Mouse (Mus musculus) kidney, postnatal 25 days (tissue): ENCODE measurements at regions not wholly inside any gene's neighbourhood (a gene's known extent, or its start where the extent isn't known, plus 50 kb on each side); places are given as distances from the start of the nearest gene placed in this dataset.

Experiments used
- DNase-seq, 2 experiments: peaks; one replicate each; pipeline ENCODE4 v3.0.0; 2021; ENCODE audit warnings: mixed read lengths in 2 of 2

DNA sequence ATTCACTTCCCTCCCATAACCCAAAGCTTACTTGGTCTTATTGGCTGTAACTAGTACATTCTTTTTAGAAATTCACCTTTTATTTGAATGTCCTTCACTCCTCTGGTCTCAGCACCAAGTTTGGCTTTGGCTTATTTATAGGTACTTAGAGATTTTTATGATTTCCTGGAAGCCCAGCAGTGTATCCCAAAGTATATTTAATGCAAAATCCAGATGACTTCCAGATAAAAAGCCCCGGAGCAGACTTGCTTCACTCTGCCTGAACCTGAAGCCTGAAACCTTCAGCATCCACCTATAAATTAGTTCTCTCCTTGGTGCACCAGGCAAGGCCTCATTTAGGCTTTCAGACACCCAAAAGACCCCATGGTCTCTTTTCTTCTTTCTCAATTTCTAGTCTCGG, 250.8 kb downstream of the Tle4 start:
- no peak for DNase-seq

GRCm38 (mm10) chr19:14347429-14347828, 250.4 kb downstream of the Tle4 start:
- no peak for DNase-seq

GRCm38 (mm10) chr19:14349753-14350152, 248.1 kb downstream of the Tle4 start:
- no peak for DNase-seq

DNA sequence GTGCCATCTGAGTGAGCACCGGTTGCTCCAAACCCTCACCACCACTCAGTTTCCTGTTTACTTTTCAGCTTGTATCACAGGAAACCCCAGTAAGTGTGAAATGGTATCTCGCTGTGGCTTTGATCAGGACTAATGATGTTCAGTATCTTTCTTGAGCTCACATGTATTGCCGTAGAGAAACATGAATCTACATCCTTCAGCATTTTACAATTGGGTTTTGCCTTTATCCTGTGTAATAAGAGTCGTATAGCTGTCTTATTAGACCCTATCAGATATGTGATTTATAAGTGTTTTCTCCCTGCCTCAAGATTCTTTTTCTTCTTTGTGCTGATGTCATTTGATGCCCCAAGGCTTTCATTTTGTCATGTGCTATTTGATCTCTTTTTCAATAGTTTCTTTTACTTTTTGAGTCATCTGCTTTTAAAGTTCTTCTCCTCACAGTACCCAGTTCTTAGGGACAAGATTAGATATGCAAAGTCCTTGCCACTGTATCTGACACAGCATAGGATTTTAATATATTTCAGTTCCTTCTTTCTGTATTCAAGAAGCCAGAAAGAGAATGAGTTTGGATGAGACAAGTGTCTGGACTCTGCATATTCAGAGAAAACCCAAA, 246.0 kb downstream of the Tle4 start:
- no peak for DNase-seq

DNA sequence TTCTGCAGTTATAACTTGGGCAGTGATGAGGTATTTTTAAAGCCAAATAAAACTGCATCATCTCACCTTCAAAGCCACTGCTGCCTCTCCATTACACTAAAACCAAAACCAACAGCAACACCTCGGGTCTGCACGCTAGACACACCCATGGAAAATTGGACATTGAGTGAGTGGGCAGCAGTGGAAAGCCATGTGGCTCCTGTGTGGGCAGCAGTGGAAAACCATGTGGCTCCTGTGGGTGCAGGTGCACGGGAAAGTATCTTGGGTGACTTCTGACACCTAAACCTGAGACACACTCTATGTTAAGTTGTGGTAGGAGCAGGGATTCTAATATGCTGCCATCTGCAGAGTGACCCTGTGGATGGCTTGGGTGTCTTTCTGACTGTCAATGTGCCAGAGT, 245.3 kb downstream of the Tle4 start:
- DNase-seq, result no peak

DNA sequence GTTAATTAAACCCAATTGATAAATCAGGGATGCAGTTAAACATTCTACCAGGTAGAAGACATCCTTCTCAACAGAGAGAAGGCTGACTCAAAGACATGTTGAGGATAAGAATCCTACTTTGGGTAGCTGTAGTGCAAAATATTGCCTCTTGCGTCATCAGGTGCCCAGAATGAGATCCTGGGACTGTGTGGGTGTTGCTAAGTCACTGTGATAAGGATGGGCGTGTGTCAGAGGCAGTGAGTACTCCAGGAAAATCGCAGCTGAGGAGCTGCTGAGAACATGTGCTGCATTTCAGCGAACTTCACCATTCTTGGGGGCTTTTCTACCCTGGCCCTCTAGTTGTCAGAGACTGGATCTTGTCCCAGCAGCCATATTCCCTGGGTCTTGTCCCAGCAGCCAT, 244.7 kb downstream of the Tle4 start:
- DNase-seq, result no peak

- no peak for DNase-seq
These were observed 242.7 kb downstream of the Tle4 start for GRCm38 (mm10) chr19:14355128-14355527.

GRCm38 (mm10) chr19:14355946-14356345, 241.9 kb downstream of the Tle4 start:
- no peak for DNase-seq

- DNase-seq, result no peak
These were observed 237.2 kb downstream of the Tle4 start for GRCm38 (mm10) chr19:14360611-14361010.

DNA sequence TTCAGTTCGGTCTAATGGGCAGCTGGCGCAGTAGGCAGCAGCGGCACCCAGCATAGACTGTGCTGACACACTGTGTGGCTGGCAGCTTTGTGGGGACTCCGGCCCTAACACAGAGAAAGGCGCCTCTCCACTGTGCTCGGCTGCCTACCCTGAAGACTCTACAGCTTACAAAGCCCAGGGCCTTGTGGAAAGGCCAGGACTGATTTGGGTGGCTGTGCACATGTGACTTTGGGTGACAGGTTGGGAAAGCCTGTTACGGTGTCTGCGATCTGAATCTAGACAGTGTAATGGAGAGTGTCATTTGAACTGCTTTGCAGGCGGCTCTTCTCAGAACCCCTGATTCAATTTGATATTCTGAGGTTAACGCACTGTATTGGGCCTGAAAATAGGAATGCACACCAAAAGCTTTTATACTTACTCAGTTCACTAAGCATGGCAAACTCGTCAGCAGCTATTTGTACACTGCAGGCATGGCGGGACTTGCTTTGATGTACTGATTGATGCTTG, 228.7 kb downstream of the Tle4 start:
- no peak for DNase-seq

- no peak for DNase-seq
These were observed 226.5 kb downstream of the Tle4 start for GRCm38 (mm10) chr19:14371360-14371759.

DNA sequence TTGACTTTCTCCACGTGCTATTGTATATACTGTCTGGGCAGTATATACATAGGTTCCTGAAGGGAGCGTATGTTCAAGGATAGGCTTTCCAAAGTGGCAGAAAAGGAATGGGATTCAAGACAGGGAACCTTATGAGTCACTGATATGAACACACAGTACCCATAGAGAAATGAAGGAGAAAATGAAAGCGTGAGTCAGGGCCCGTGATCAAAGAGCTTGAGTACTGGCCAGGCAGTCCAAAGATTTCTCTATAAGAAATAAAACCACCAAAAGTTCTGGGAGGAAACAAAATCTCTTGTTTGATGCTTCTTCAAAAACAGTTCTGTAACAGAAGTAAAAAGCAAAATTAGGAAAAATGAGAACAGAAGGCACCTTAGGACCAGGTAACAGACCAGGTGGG, 223.9 kb downstream of the Tle4 start:
- no peak for DNase-seq

DNA sequence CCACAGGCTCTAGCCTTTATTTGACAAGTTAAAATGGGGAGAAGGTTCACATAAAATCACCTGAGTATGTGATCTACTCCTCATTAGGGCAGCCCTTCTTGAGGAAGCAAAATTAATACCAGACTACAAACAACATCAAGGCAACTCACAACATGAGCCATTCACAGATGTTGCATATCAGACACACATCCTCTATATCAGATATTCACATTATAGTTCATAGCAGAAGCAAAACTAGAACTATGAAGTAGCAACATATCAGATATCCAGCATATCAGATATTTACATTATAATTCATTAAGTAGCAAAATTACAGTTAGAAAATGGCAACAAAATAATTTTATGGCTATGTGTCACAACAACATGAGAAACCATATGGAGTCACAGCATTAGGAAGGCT, 217.0 kb downstream of the Tle4 start:
- DNase-seq, result no peak

- DNase-seq, result no peak
These were observed 210.1 kb downstream of the Tle4 start for GRCm38 (mm10) chr19:14387796-14388195.

DNA sequence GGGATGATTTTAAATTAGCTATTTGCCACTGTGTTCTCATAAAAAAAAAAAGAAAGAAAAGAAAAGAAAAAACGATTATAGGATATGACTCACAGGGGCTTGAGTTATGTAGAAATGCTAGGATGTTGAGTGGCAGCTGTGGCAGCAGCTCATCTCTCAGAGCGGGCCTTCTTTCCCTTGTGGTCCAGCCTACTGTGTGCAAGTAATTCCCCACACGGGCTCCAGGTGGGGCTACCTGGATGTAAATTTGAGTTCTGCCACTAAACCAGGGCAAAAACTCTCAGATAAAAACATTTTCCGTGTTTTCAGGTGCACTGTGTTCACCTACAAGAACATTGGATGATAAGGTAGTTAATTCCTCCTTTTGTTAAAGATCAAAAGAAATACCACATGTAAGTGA, 209.3 kb downstream of the Tle4 start:
- no peak for DNase-seq

GRCm38 (mm10) chr19:14389881-14390837, 207.7 kb downstream of the Tle4 start:
- no peak for DNase-seq

- no peak for DNase-seq
These were observed 206.9 kb downstream of the Tle4 start for GRCm38 (mm10) chr19:14390914-14391313.
